8 mouse cellular contexts compared by ENCODE assay signal in the genomic region with DNA sequence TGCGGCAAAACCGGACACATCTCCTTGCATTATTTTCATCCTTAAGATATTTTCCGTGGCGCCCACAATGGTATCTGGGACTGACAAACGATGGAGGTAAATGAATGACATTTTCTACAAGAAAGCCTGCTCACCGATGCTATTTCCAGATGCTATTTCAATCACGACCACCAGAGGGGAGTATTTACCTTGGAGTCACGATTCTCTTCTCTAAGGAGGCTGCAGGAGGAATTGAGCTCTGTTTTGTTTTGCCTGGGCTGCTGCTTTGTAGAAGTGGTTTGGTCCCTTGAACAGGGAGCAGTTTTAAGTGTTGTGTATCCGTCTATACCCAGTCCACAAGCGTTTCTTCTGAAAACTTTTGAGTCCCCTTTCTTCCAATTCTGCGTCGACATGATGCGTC.
DNase-seq lines count a peak whose midpoint lies in the region; ATAC-seq lines count a peak whose summit lies in the region.

No protein-coding gene starts in this region.

- ATAC-seq in hindbrain, embryonic 12.5 days (ENCODE audit: low FRiP score): no peak
- ATAC-seq in forebrain, embryonic 12.5 days (ENCODE audit: low FRiP score): peak; percentile 67
- ATAC-seq in midbrain, embryonic 14.5 days (ENCODE audit: low FRiP score, low TSS enrichment): peak; percentile 11; the same call in 1 of the 2 replicates

- H3K9me3 ChIP-seq in hindbrain, embryonic 10.5 days: no peaks in the 10 kb centered on the region
- no peaks in the 10 kb centered on the region for H3K9me3 ChIP-seq in hindbrain, embryonic 12.5 days (replicated peaks)
- no peaks in the 10 kb centered on the region for H3K9me3 ChIP-seq in forebrain, embryonic 12.5 days
- no peaks in the 10 kb centered on the region for H3K9me3 ChIP-seq in midbrain, embryonic 14.5 days (ENCODE audit: control insufficient read depth, low read length)

- H3K4me2 ChIP-seq in hindbrain, embryonic 12.5 days (replicated peaks): no peak overlapping the region
- no peak overlapping the region for H3K4me2 ChIP-seq in forebrain, embryonic 12.5 days
- H3K4me2 ChIP-seq in midbrain, embryonic 14.5 days (ENCODE audit: low read length): no peak overlapping the region

- 28% methylated on average over 13 of the region's 13 CpGs for WGBS in hindbrain, embryonic 10.5 days
- WGBS in hindbrain, embryonic 12.5 days: 27% methylated on average over 13 of the region's 13 CpGs
- 28% methylated on average over 13 of the region's 13 CpGs for WGBS in forebrain, embryonic 12.5 days
- 31% methylated on average over 13 of the region's 13 CpGs for WGBS in midbrain, embryonic 14.5 days

- no peaks in the 10 kb centered on the region for H3K36me3 ChIP-seq in hindbrain, embryonic 10.5 days
- H3K36me3 ChIP-seq in hindbrain, embryonic 12.5 days: no peaks in the 10 kb centered on the region
- no peaks in the 10 kb centered on the region for H3K36me3 ChIP-seq in forebrain, embryonic 12.5 days (replicated peaks)
- H3K36me3 ChIP-seq in midbrain, embryonic 14.5 days (ENCODE audit: control insufficient read depth, insufficient read depth, low read length): no peaks in the 10 kb centered on the region

- H3K27me3 ChIP-seq in hindbrain, embryonic 10.5 days (ENCODE audit: insufficient read depth, poor library complexity, severe bottlenecking): peaks cover 12% of the 10 kb centered on the region
- H3K27me3 ChIP-seq in hindbrain, embryonic 12.5 days: peaks cover 4% of the 10 kb centered on the region
- H3K27me3 ChIP-seq in forebrain, embryonic 12.5 days: 0 out of 2 replicates have a peak, but pooled peaks cover 4% of the 10 kb centered on the region
- no peaks in the 10 kb centered on the region for H3K27me3 ChIP-seq in midbrain, embryonic 14.5 days (ENCODE audit: control insufficient read depth, insufficient read depth, low read length)

- H3K9ac ChIP-seq in hindbrain, embryonic 12.5 days: no peak overlapping the region
- no peak overlapping the region for H3K9ac ChIP-seq in forebrain, embryonic 12.5 days
- no peak overlapping the region for H3K9ac ChIP-seq in midbrain, embryonic 14.5 days (replicated peaks; ENCODE audit: low read length)

- 0 out of 2 replicates have a peak, but pooled peaks cover 3% of the 10 kb centered on the region for H3K4me1 ChIP-seq in hindbrain, embryonic 10.5 days (replicated peaks)
- 0 out of 2 replicates have a peak, but pooled peaks cover 5% of the 10 kb centered on the region for H3K4me1 ChIP-seq in hindbrain, embryonic 12.5 days
- peaks cover 4% of the 10 kb centered on the region; the same call in 1 of the 2 replicates for H3K4me1 ChIP-seq in forebrain, embryonic 12.5 days
- no peaks in the 10 kb centered on the region for H3K4me1 ChIP-seq in midbrain, embryonic 14.5 days (ENCODE audit: control insufficient read depth, insufficient read depth, low read length)

- no peak overlapping the region for H3K27ac ChIP-seq in hindbrain, embryonic 10.5 days
- no peak overlapping the region for H3K27ac ChIP-seq in hindbrain, embryonic 12.5 days
- no peak overlapping the region for H3K27ac ChIP-seq in forebrain, embryonic 12.5 days
- H3K27ac ChIP-seq in midbrain, embryonic 14.5 days (replicated peaks; ENCODE audit: low read depth, low read length): no peak overlapping the region

- peak; percentile 46 for DNase-seq in hindbrain, embryonic 10.5 days (ENCODE audit: low spot score)
- DNase-seq in adrenal gland, postnatal 36 days: peak; percentile 3 to 59
- DNase-seq in induced T-regulatory cell, adult 2 months (ENCODE audit: low read depth): peak; percentile 65
- peak; percentile 11 to 68 for DNase-seq in left cerebral cortex, adult 9 months (ENCODE audit: low spot score in 2 of 2)
- peak; percentile 93 for DNase-seq in midbrain, embryonic 14.5 days
- DNase-seq in telencephalon, adult 2 months (ENCODE audit: low read depth, low spot score): peak; percentile 47

- no peak overlapping the region for H3K4me3 ChIP-seq in hindbrain, embryonic 10.5 days
- no peak overlapping the region for H3K4me3 ChIP-seq in hindbrain, embryonic 12.5 days
- no peak overlapping the region for H3K4me3 ChIP-seq in forebrain, embryonic 12.5 days (replicated peaks)
- H3K4me3 ChIP-seq in midbrain, embryonic 14.5 days (replicated peaks; ENCODE audit: low read depth, low read length): no peak overlapping the region

Comparison
In these comparisons a context has a peak if more than half of its experiments do, and no peak if none do; other contexts are left out.
1. DNase-seq: peak in every context shown above with its lines; median percentile 93 in midbrain, embryonic 14.5 days; 65 in induced T-regulatory cell, adult 2 months; 47 in telencephalon, adult 2 months; 46 in hindbrain, embryonic 10.5 days; 40 in left cerebral cortex, adult 9 months; 31 in adrenal gland, postnatal 36 days.